Mouse (Mus musculus) kidney, embryonic 16.5 days (tissue): ENCODE measurements around the gene Rbfox1. TPM values are rescaled to one million over a fixed set of nuclear protein-coding genes. Genes with fewer than 3 reads are reported as not detected.

ENCODE experiments used
- ATAC-seq: fragments of 200-750 bp; cut with Nextera tagmentation; 2 replicates; pipeline ENCODE4 v1.8.0; 2017; ENCODE audit warnings: moderate TSS enrichment; ENCODE audit not compliant: low FRiP score, low TSS enrichment
- H3K27ac ChIP-seq: fragments of 300-500 bp; sonication (generic); 2 replicates; pipeline ENCODE4 v1.5.1; 2014; ENCODE audit warnings: low read length
- H3K27me3 ChIP-seq: fragments of 300-500 bp; sonication (generic); 2 replicates; pipeline ENCODE4 v1.6.1; 2014; ENCODE audit warnings: low read length, control low read depth, mixed read lengths; ENCODE audit not compliant: insufficient read depth
- H3K36me3 ChIP-seq: fragments of 300-500 bp; sonication (generic); 2 replicates; pipeline ENCODE4 v1.6.1; 2014; ENCODE audit warnings: low read length, control low read depth, mixed read lengths; ENCODE audit not compliant: insufficient read depth
- H3K4me1 ChIP-seq: fragments of 300-500 bp; sonication (generic); 2 replicates; pipeline ENCODE4 v1.6.1; 2014; ENCODE audit warnings: low read length, control low read depth, mixed read lengths; ENCODE audit not compliant: insufficient read depth
- H3K4me2 ChIP-seq: fragments of 300-500 bp; sonication (generic); replicated peaks from 2 replicates; pipeline ENCODE4 v1.6.1; 2014; ENCODE audit warnings: low read depth, low read length
- H3K4me3 ChIP-seq: fragments of 300-500 bp; sonication (generic); 2 replicates; pipeline ENCODE4 v1.5.1; 2014; ENCODE audit warnings: mild to moderate bottlenecking, low read length
- H3K9ac ChIP-seq: fragments of 300-500 bp; sonication (generic); replicated peaks from 2 replicates; pipeline ENCODE4 v1.6.1; 2014; ENCODE audit warnings: low read length
- H3K9me3 ChIP-seq: fragments of 300-500 bp; sonication (generic); 2 replicates; pipeline ENCODE4 v1.6.1; 2016; ENCODE audit warnings: low read length, control low read depth
- whole genome bisulfite sequencing: fragments of 180-500 bp; shearing (Covaris S2); extraction: QIAGEN DNeasy Blood & Tissue Kit; methylation state at CpG from one replicate; pipeline ENCODE4 v1.1.7; 2014; 5-methylcytosine and 5-hydroxymethylcytosine counted together
- polyA plus RNA-seq: library from polyadenylated mRNA; unstranded; fragments of >200 nt; fragmentation: Nextera tagmentation; extraction: Ambion mirVana; gene quantifications from 2 replicates; pipeline ENCODE4 v1.2.1, GENCODE M21; 2015

The Rbfox1 gene
- polyA plus RNA-seq, 1 experiment from 2014 or later: 5.4 TPM

GRCm38 (mm10) chr16:6103713-6104112 lies 218.6 kb downstream of the Rbfox1 start:
- no peaks in the 10 kb centered on the region for H3K27me3 ChIP-seq
- no peaks in the 10 kb centered on the region for H3K4me1 ChIP-seq
- H3K36me3 ChIP-seq: no peaks in the 10 kb centered on the region
- no peak overlapping the region for H3K4me3 ChIP-seq
- ATAC-seq: no peak
- no peak overlapping the region for H3K4me2 ChIP-seq
- 86% methylated on average over 2 of the region's 2 CpGs for WGBS
- H3K9ac ChIP-seq: no peak overlapping the region
- H3K27ac ChIP-seq: no peak overlapping the region
- H3K9me3 ChIP-seq: no peaks in the 10 kb centered on the region

- no peak for ATAC-seq
- Histone ChIP-seq H3K9me3 (no peaks in the 10 kb centered on the region), H3K36me3 (no peaks in the 10 kb centered on the region), H3K4me3 (no peak overlapping the region), H3K4me1 (no peaks in the 10 kb centered on the region), H3K4me2 (no peak overlapping the region), H3K27ac (no peak overlapping the region), H3K27me3 (no peaks in the 10 kb centered on the region), H3K9ac (no peak overlapping the region)
- 84% methylated on average over 3 of the region's 3 CpGs for WGBS
These were observed 225.0 kb downstream of the Rbfox1 start for GRCm38 (mm10) chr16:6110121-6110520.

- H3K4me3 ChIP-seq: no peak overlapping the region
- no peaks in the 10 kb centered on the region for H3K9me3 ChIP-seq
- 62% methylated on average over 5 of the region's 5 CpGs for WGBS
- no peaks in the 10 kb centered on the region for H3K36me3 ChIP-seq
- H3K27ac ChIP-seq: no peak overlapping the region
- no peak overlapping the region for H3K9ac ChIP-seq
- H3K4me2 ChIP-seq: no peak overlapping the region
- H3K4me1 ChIP-seq: no peaks in the 10 kb centered on the region
- ATAC-seq: no peak
- H3K27me3 ChIP-seq: no peaks in the 10 kb centered on the region
These were observed 228.8 kb downstream of the Rbfox1 start for GRCm38 (mm10) chr16:6113836-6114475.

- no peaks in the 10 kb centered on the region for H3K36me3 ChIP-seq
- no peak for ATAC-seq
- no peak overlapping the region for H3K9ac ChIP-seq
- no peak overlapping the region for H3K27ac ChIP-seq
- H3K9me3 ChIP-seq: no peaks in the 10 kb centered on the region
- H3K4me2 ChIP-seq: no peak overlapping the region
- no peak overlapping the region for H3K4me3 ChIP-seq
- H3K4me1 ChIP-seq: no peaks in the 10 kb centered on the region
- WGBS: 44% methylated on average over 1 of the region's 1 CpGs
- H3K27me3 ChIP-seq: no peaks in the 10 kb centered on the region
These were observed 234.3 kb downstream of the Rbfox1 start for GRCm38 (mm10) chr16:6119472-6119871.

GRCm38 (mm10) chr16:6121232-6121631 lies 236.1 kb downstream of the Rbfox1 start:
- H3K27ac ChIP-seq: no peak overlapping the region
- no peaks in the 10 kb centered on the region for H3K4me1 ChIP-seq
- H3K27me3 ChIP-seq: no peaks in the 10 kb centered on the region
- no peaks in the 10 kb centered on the region for H3K9me3 ChIP-seq
- no peak overlapping the region for H3K4me3 ChIP-seq
- 96% methylated on average over 4 of the region's 4 CpGs for WGBS
- no peaks in the 10 kb centered on the region for H3K36me3 ChIP-seq
- no peak for ATAC-seq
- H3K4me2 ChIP-seq: no peak overlapping the region
- no peak overlapping the region for H3K9ac ChIP-seq

- H3K27me3 ChIP-seq: no peaks in the 10 kb centered on the region
- no peak overlapping the region for H3K9ac ChIP-seq
- 98% methylated on average over 19 of the region's 22 CpGs for WGBS
- no peak for ATAC-seq
- no peaks in the 10 kb centered on the region for H3K36me3 ChIP-seq
- H3K4me2 ChIP-seq: no peak overlapping the region
- H3K9me3 ChIP-seq: no peaks in the 10 kb centered on the region
- no peaks in the 10 kb centered on the region for H3K4me1 ChIP-seq
- no peak overlapping the region for H3K4me3 ChIP-seq
- no peak overlapping the region for H3K27ac ChIP-seq
These were observed 237.7 kb downstream of the Rbfox1 start for GRCm38 (mm10) chr16:6122859-6123258.

GRCm38 (mm10) chr16:6128314-6128713 lies 243.2 kb downstream of the Rbfox1 start:
- ATAC-seq: no peak
- H3K4me3 ChIP-seq: no peak overlapping the region
- WGBS: 75% methylated on average over 5 of the region's 5 CpGs

GRCm38 (mm10) chr16:6135016-6135415 lies 249.9 kb downstream of the Rbfox1 start:
- WGBS: 92% methylated on average over 7 of the region's 7 CpGs
- no peak overlapping the region for H3K4me3 ChIP-seq
- no peak for ATAC-seq
- no peaks in the 10 kb centered on the region for H3K36me3 ChIP-seq
- no peak overlapping the region for H3K4me2 ChIP-seq
- no peaks in the 10 kb centered on the region for H3K4me1 ChIP-seq
- H3K9ac ChIP-seq: no peak overlapping the region
- H3K27me3 ChIP-seq: no peaks in the 10 kb centered on the region
- no peak overlapping the region for H3K27ac ChIP-seq
- no peaks in the 10 kb centered on the region for H3K9me3 ChIP-seq

More at GRCm38 (mm10) chr16:6128314-6128713, 243.2 kb downstream of the Rbfox1 start:
- no peaks in the 10 kb centered on the region for H3K4me1 ChIP-seq
- no peak overlapping the region for H3K9ac ChIP-seq
- no peak overlapping the region for H3K27ac ChIP-seq
- no peaks in the 10 kb centered on the region for H3K36me3 ChIP-seq
- H3K4me2 ChIP-seq: no peak overlapping the region
- H3K27me3 ChIP-seq: no peaks in the 10 kb centered on the region
- no peaks in the 10 kb centered on the region for H3K9me3 ChIP-seq

GRCm38 (mm10) chr16:6139432-6139831 lies 254.3 kb downstream of the Rbfox1 start:
- WGBS: 93% methylated on average over 1 of the region's 1 CpGs
- H3K27ac ChIP-seq: no peak overlapping the region

GRCm38 (mm10) chr16:6147957-6148356 lies 262.8 kb downstream of the Rbfox1 start:
- no peaks in the 10 kb centered on the region for H3K36me3 ChIP-seq
- H3K4me1 ChIP-seq: no peaks in the 10 kb centered on the region
- no peak overlapping the region for H3K27ac ChIP-seq
- H3K9ac ChIP-seq: no peak overlapping the region
- 77% methylated on average over 7 of the region's 7 CpGs for WGBS
- no peak overlapping the region for H3K4me3 ChIP-seq
- H3K4me2 ChIP-seq: no peak overlapping the region
- no peaks in the 10 kb centered on the region for H3K9me3 ChIP-seq
- no peak for ATAC-seq
- no peaks in the 10 kb centered on the region for H3K27me3 ChIP-seq

More at GRCm38 (mm10) chr16:6139432-6139831, 254.3 kb downstream of the Rbfox1 start:
- no peaks in the 10 kb centered on the region for H3K27me3 ChIP-seq
- no peaks in the 10 kb centered on the region for H3K9me3 ChIP-seq
- no peak overlapping the region for H3K4me3 ChIP-seq
- H3K9ac ChIP-seq: no peak overlapping the region
- H3K36me3 ChIP-seq: no peaks in the 10 kb centered on the region
- no peak for ATAC-seq
- no peaks in the 10 kb centered on the region for H3K4me1 ChIP-seq
- H3K4me2 ChIP-seq: no peak overlapping the region
